8 mouse cellular contexts compared by ENCODE assay signal in genomic region chr2:112493539-112494260, GRCm38 (mm10). TPM values are rescaled to one million over a fixed set of nuclear protein-coding genes. Genes with fewer than 3 reads are reported as not detected.
DNase-seq lines count a peak whose midpoint lies in the region; ATAC-seq and TF ChIP-seq lines count a peak whose summit lies in the region.

No protein-coding gene starts in this region.

- peak overlapping the region; percentile 99 for H3K27ac ChIP-seq in kidney, embryonic 15.5 days
- H3K27ac ChIP-seq in bone marrow macrophage, adult 2 months (ENCODE audit: insufficient read depth, low read depth, low read length), result peak overlapping the region; percentile 40; the same call in 1 of the 2 replicates
- H3K27ac ChIP-seq in hindbrain, embryonic 10.5 days, result peak overlapping the region; percentile 100
- H3K27ac ChIP-seq in midbrain, embryonic 12.5 days (replicated peaks), result peak overlapping the region; percentile 98; the same call in 1 of the 2 replicates

- H3K4me2 ChIP-seq in kidney, embryonic 15.5 days, result peak overlapping the region; percentile 60
- peak overlapping the region; percentile 65 for H3K4me2 ChIP-seq in midbrain, embryonic 12.5 days (replicated peaks)

- H3K4me3 ChIP-seq in kidney, embryonic 15.5 days (replicated peaks), result peak overlapping the region; percentile 77
- peak overlapping the region; percentile 79 for H3K4me3 ChIP-seq in bone marrow macrophage, adult 2 months (ENCODE audit: insufficient read depth, low read length)
- H3K4me3 ChIP-seq in hindbrain, embryonic 10.5 days, result peak overlapping the region; percentile 81
- H3K4me3 ChIP-seq in midbrain, embryonic 12.5 days, result peak overlapping the region; percentile 84

- H3K9ac ChIP-seq in kidney, embryonic 15.5 days, result peak overlapping the region; percentile 93
- H3K9ac ChIP-seq in midbrain, embryonic 12.5 days (replicated peaks), result peak overlapping the region; percentile 99

- H3K36me3 ChIP-seq in kidney, embryonic 15.5 days, result no peaks in the 10 kb centered on the region
- H3K36me3 ChIP-seq in hindbrain, embryonic 10.5 days, result no peaks in the 10 kb centered on the region
- H3K36me3 ChIP-seq in midbrain, embryonic 12.5 days, result no peaks in the 10 kb centered on the region

- WGBS in kidney, embryonic 15.5 days, result 39% methylated on average over 11 of the region's 11 CpGs
- WGBS in hindbrain, embryonic 10.5 days, result 47% methylated on average over 11 of the region's 11 CpGs
- 45% methylated on average over 11 of the region's 11 CpGs for WGBS in midbrain, embryonic 12.5 days

- ATAC-seq in kidney, embryonic 15.5 days (replicated peaks; ENCODE audit: low FRiP score), result peak; percentile 3; the same call in 1 of the 2 replicates
- peak; percentile 13; the same call in 1 of the 2 replicates for ATAC-seq in midbrain, embryonic 12.5 days (ENCODE audit: low FRiP score, low read depth)
- no peak; the same call in 1 of the 2 replicates for ATAC-seq in frontal cortex, adult (ENCODE audit: low TSS enrichment)

- peaks cover 14% of the 10 kb centered on the region for H3K4me1 ChIP-seq in kidney, embryonic 15.5 days
- H3K4me1 ChIP-seq in bone marrow macrophage, adult 2 months (ENCODE audit: control insufficient read depth, insufficient read depth, low read length), result peaks cover 15% of the 10 kb centered on the region
- H3K4me1 ChIP-seq in hindbrain, embryonic 10.5 days (replicated peaks), result peaks cover 30% of the 10 kb centered on the region
- peaks cover 11% of the 10 kb centered on the region for H3K4me1 ChIP-seq in midbrain, embryonic 12.5 days

- no peak for DNase-seq in kidney, adult 11 months
- DNase-seq in hindbrain, embryonic 10.5 days (ENCODE audit: low spot score), result no peak
- DNase-seq in cerebellum, adult 9-10 months, result no peak
- DNase-seq in cerebellum, adult 9-11 months, result no peak

- no peak for TF ChIP-seq POLR2A in bone marrow macrophage, adult 2 months (IDR thresholded peaks at IDR 0.05; ENCODE audit: borderline replicate concordance, low read depth, low read length)

- no peaks in the 10 kb centered on the region for H3K27me3 ChIP-seq in kidney, embryonic 15.5 days
- H3K27me3 ChIP-seq in hindbrain, embryonic 10.5 days (ENCODE audit: insufficient read depth, poor library complexity, severe bottlenecking), result no peaks in the 10 kb centered on the region
- H3K27me3 ChIP-seq in midbrain, embryonic 12.5 days, result no peaks in the 10 kb centered on the region

- no peaks in the 10 kb centered on the region for H3K9me3 ChIP-seq in kidney, embryonic 15.5 days (replicated peaks)
- H3K9me3 ChIP-seq in hindbrain, embryonic 10.5 days, result no peaks in the 10 kb centered on the region
- no peaks in the 10 kb centered on the region for H3K9me3 ChIP-seq in midbrain, embryonic 12.5 days

- TF ChIP-seq CTCF in bone marrow macrophage, adult 2 months (IDR thresholded peaks at IDR 0.05; ENCODE audit: low read depth, low read length), result no peak

RNA-seq across cellular contexts. Expression of gene Aven, which starts 0.9 kb away (rescaled TPM):
- polyA plus RNA-seq in kidney, embryonic 15.5 days (2015; fragmentation: Nextera tagmentation; extraction: Ambion mirVana), result 7.2 and 9.3 TPM in 2 replicates
- 8.9 and 9.4 TPM in 2 replicates for polyA plus RNA-seq in bone marrow macrophage, adult 2 months (2012; ENCODE audit: insufficient read depth, insufficient read length, missing spikeins)
- polyA plus RNA-seq in hindbrain, embryonic 10.5 days (2016; fragmentation: Nextera tagmentation; extraction: Ambion mirVana), result 6.3 and 7.4 TPM in 2 replicates
- polyA plus RNA-seq in midbrain, embryonic 12.5 days (2016; fragmentation: Nextera tagmentation; extraction: Ambion mirVana), result 6.6 and 7.8 TPM in 2 replicates

RNA-seq across cellular contexts. Expression of gene Chrm5, which starts 13.1 kb away (rescaled TPM):
- 0.17 and 0.22 TPM in 2 replicates for polyA plus RNA-seq in kidney, embryonic 15.5 days (2015; fragmentation: Nextera tagmentation; extraction: Ambion mirVana)
- polyA plus RNA-seq in bone marrow macrophage, adult 2 months (2012; ENCODE audit: insufficient read depth, insufficient read length, missing spikeins), result not detected in 2 replicates
- polyA plus RNA-seq in hindbrain, embryonic 10.5 days (2016; fragmentation: Nextera tagmentation; extraction: Ambion mirVana), result not detected in 2 replicates
- polyA plus RNA-seq in midbrain, embryonic 12.5 days (2016; fragmentation: Nextera tagmentation; extraction: Ambion mirVana), result 0.18 TPM in 1 of 2 replicates, not detected in the other

RNA-seq across cellular contexts. Expression of gene Emc7, which starts 38.9 kb away (rescaled TPM):
- 19.3 and 20.0 TPM in 2 replicates for polyA plus RNA-seq in kidney, embryonic 15.5 days (2015; fragmentation: Nextera tagmentation; extraction: Ambion mirVana)
- 20.9 and 21.8 TPM in 2 replicates for polyA plus RNA-seq in bone marrow macrophage, adult 2 months (2012; ENCODE audit: insufficient read depth, insufficient read length, missing spikeins)
- 12.0 and 12.3 TPM in 2 replicates for polyA plus RNA-seq in hindbrain, embryonic 10.5 days (2016; fragmentation: Nextera tagmentation; extraction: Ambion mirVana)
- polyA plus RNA-seq in midbrain, embryonic 12.5 days (2016; fragmentation: Nextera tagmentation; extraction: Ambion mirVana), result 11.5 and 12.3 TPM in 2 replicates

Comparison
In these comparisons a context has a peak if more than half of its experiments do, and no peak if none do; other contexts are left out.
1. H3K27ac ChIP-seq: peak in every context shown above with its lines; median percentile 100 in hindbrain, embryonic 10.5 days; 99 in kidney, embryonic 15.5 days; 98 in midbrain, embryonic 12.5 days; 40 in bone marrow macrophage, adult 2 months.